Mouse (Mus musculus) small intestine, adult 2 months (tissue): ENCODE results near the gene Actr8. TPM values are rescaled to one million over a fixed set of nuclear protein-coding genes. Genes with fewer than 3 reads are reported as not detected.

Experiments
- H3K27ac ChIP-seq: fragments of 200-500 bp; 2 replicates; pipeline ENCODE4 v1.5.1; 2012; ENCODE audit warnings: low read depth, low read length, control low read depth, inconsistent platforms; ENCODE audit not compliant: insufficient read depth
- H3K27me3 ChIP-seq: fragments of 200-500 bp; 2 replicates; pipeline ENCODE4 v1.6.1; 2012; ENCODE audit warnings: mild to moderate bottlenecking, moderate library complexity, low read length, inconsistent platforms; ENCODE audit not compliant: control insufficient read depth, insufficient read depth
- H3K36me3 ChIP-seq: fragments of 200-500 bp; 2 replicates; pipeline ENCODE4 v1.6.1; 2012; ENCODE audit warnings: mild to moderate bottlenecking, low read length, control low read depth, inconsistent platforms; ENCODE audit not compliant: control insufficient read depth, insufficient read depth
- H3K4me1 ChIP-seq: fragments of 200-500 bp; 2 replicates; pipeline ENCODE4 v1.6.1; 2012; ENCODE audit warnings: low read length, inconsistent platforms, mixed read lengths; ENCODE audit not compliant: control insufficient read depth, insufficient read depth, insufficient read length
- H3K4me3 ChIP-seq: fragments of 200-500 bp; 2 replicates; pipeline ENCODE4 v1.5.1; 2012; ENCODE audit warnings: low read depth, mild to moderate bottlenecking, control low read depth, inconsistent platforms, low read length, moderate library complexity
- CTCF ChIP-seq: fragments of 200-500 bp; IDR thresholded peaks from 2 replicates; pipeline ENCODE4 v1.5.1; 2012; ENCODE audit warnings: low read depth, mild to moderate bottlenecking, control low read depth, inconsistent platforms, low read length, moderate library complexity, mixed read lengths; ENCODE audit not compliant: insufficient replicate concordance, insufficient read length; ENCODE audit errors: extremely low read depth
- POLR2A ChIP-seq: fragments of 200-500 bp; IDR thresholded peaks from 2 replicates; pipeline ENCODE4 v1.6.1; 2012; ENCODE audit warnings: low read depth, mild to moderate bottlenecking, control low read depth, inconsistent platforms, low read length, moderate library complexity
- WGBS: fragments of 180-500 bp; shearing (Covaris S2); methylation state at CpG from one replicate; pipeline ENCODE4 v1.1.7; 2018; 5-methylcytosine and 5-hydroxymethylcytosine counted together
- polyA plus RNA-seq: library from polyadenylated mRNA; depleted of rRNA; stranded (reverse); fragments of >200 nt; gene quantifications from 2 replicates; pipeline ENCODE4 v1.2.3, GENCODE M21; 2012

Actr8 gene
- polyA plus RNA-seq, 1 experiment, result 6.3 TPM

DNA sequence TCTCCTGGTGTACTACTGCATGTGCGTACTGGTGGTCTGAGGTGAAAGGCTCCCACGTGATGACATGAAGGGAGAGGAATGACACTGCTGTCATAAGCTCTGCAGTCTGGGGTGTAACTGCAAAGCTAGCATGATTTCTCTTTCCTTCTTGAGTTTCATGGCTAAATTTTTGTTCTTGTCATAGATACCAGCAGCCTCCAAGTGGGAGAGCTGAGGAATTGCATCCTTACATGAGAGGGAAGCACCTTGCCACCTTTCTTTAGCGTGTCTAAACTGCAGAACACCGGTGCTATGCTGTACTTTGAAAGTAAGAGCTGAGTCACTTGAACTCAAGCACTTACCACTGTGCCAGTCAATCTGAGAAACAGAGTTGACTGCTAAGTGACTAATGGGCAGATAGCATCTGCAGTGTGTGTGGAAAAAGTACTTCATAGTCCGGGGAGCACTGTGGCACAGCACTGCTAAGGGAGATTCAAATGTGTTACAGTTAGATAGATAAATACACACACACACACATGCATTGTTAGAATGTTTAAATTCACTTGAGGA lies 31.3 kb upstream of the Actr8 start:
- Histone ChIP-seq H3K27ac (no peak overlapping the region), H3K4me1 (no peaks in the 10 kb centered on the region), H3K36me3 (no peaks in the 10 kb centered on the region), H3K27me3 (no peaks in the 10 kb centered on the region), H3K4me3 (no peak overlapping the region)
- no peak for TF ChIP-seq CTCF
- TF ChIP-seq POLR2A, result no peak
- 70% methylated on average over 5 of the region's 5 CpGs for WGBS

GRCm38 (mm10) chr14:29950805-29951204 lies 27.3 kb upstream of the Actr8 start:
- H3K27me3 ChIP-seq, result no peaks in the 10 kb centered on the region
- TF ChIP-seq CTCF (no peak), POLR2A (no peak)
- H3K36me3 ChIP-seq, result no peaks in the 10 kb centered on the region
- WGBS, result 59% methylated on average over 4 of the region's 4 CpGs
- H3K4me1 ChIP-seq, result no peaks in the 10 kb centered on the region
- H3K27ac ChIP-seq, result no peak overlapping the region
- no peak overlapping the region for H3K4me3 ChIP-seq

DNA sequence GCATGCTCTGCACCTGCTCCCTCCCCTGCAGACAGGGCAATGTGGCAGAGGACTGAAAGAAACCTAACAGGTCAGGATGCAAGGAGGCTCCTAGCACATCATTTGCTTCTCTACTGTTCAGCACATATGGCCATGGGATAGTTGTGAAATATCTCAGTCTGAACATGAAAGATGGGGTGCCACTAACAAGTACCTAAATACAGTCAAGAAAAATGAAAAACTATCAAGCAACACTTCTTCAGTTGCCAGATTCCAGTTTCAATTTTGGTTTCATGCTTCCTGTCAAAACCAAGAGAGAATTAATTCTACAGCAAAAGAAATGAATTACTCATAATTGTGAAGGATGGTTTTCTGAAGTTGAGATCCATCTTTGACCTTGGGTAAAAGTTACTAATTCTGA lies 20.7 kb upstream of the Actr8 start:
- Histone ChIP-seq H3K27me3 (no peaks in the 10 kb centered on the region), H3K4me3 (no peak overlapping the region), H3K36me3 (no peaks in the 10 kb centered on the region), H3K27ac (no peak overlapping the region), H3K4me1 (no peaks in the 10 kb centered on the region)
- TF ChIP-seq POLR2A (no peak), CTCF (no peak)

- peak overlapping the region; percentile 88 for H3K4me3 ChIP-seq
- H3K27ac ChIP-seq, result peak overlapping the region; percentile 42
- TF ChIP-seq CTCF, result no peak
- no peak for TF ChIP-seq POLR2A
- 57% methylated on average over 7 of the region's 7 CpGs for WGBS
- H3K36me3 ChIP-seq, result peaks cover 13% of the 10 kb centered on the region
- peaks cover 12% of the 10 kb centered on the region; the same call in 1 of the 2 replicates for H3K4me1 ChIP-seq
- H3K27me3 ChIP-seq, result no peaks in the 10 kb centered on the region
Observed at GRCm38 (mm10) chr14:29967611-29968010, 10.5 kb upstream of the Actr8 start.

- TF ChIP-seq POLR2A, result peak; percentile 87
- no peak for TF ChIP-seq CTCF
- Histone ChIP-seq H3K4me3 (peak within 1 kb of the TSS; percentile 88), H3K27ac (peak within 1 kb of the TSS; percentile 80), H3K27me3 (no peaks in the 10 kb centered on the region), H3K36me3 (peaks cover 20% of the 10 kb centered on the region), H3K4me1 (peaks cover 12% of the 10 kb centered on the region; the same call in 1 of the 2 replicates)
- WGBS, result under 1% methylated on average over 49 of the region's 49 CpGs
Observed at GRCm38 (mm10) chr14:29968075-29968821, 9.9 kb upstream of the Actr8 start, which contains the start of gene Selenok. Gene Selenok, plus strand, starts transcription at chr14:29968308.

- Histone ChIP-seq H3K4me1 (peaks cover 12% of the 10 kb centered on the region; the same call in 1 of the 2 replicates), H3K36me3 (peaks cover 35% of the 10 kb centered on the region), H3K27me3 (no peaks in the 10 kb centered on the region), H3K4me3 (no peak overlapping the region), H3K27ac (no peak overlapping the region)
- WGBS, result 57% methylated on average over 7 of the region's 7 CpGs
- TF ChIP-seq POLR2A, result no peak
- no peak for TF ChIP-seq CTCF
Observed at GRCm38 (mm10) chr14:29971446-29971845, 6.7 kb upstream of the Actr8 start.

DNA sequence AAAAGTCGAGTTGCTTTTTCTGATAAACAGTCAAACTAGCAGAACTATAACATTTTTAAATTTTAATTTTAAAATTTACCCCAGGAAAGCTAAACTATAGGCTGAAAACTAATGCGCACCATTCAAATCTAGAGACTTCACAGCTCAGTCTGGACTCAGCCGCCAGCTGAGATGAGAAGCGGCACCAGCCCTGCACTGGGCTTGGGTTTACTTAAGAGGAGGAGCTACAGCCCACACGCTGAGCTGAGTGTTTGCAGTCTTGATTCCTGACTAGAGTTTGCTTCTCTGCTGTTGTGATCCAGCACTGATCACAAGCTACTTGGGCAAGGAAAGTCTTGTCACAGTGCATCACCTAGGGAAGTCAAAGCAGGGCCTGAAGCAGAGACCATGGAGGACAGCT lies 6.1 kb upstream of the Actr8 start:
- Histone ChIP-seq H3K27me3 (no peaks in the 10 kb centered on the region), H3K4me1 (peaks cover 12% of the 10 kb centered on the region; the same call in 1 of the 2 replicates), H3K4me3 (no peak overlapping the region), H3K36me3 (peaks cover 35% of the 10 kb centered on the region), H3K27ac (no peak overlapping the region)
- TF ChIP-seq CTCF (no peak), POLR2A (no peak)
- WGBS, result 79% methylated on average over 5 of the region's 5 CpGs
